ENCODE assay signal across 18 mouse cellular contexts in the genomic region with DNA sequence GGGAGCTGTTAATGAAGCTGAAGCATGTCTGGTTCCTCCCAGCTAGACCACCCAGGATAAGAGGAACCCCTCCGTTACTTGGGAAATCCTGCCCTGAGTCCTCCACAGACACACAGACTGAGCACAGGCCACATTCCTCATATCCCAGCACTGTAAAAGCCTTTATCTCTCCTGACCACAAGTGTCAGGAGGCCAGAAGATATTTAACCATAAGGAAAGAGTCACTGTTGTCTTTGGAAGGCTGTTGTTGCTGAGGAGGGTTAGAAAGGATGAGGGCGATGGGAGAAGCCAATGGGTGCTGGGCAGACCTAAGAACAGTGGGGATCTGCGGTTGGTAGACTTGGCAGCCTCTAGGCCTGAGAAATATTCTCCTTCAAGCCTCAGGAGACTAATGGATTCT.
"Had no signal": no experiment of that assay in that cellular context is flagged by ENCODE, and none has a peak within 500 bp of the region (broad histone marks: within the 10 kb centered on the region; RNA-seq: fewer than 3 reads in every experiment).

No protein-coding gene starts in this region.

- H3K36me3 ChIP-seq: intestine, embryonic 15.5 days; limb, embryonic 12.5 days; liver, embryonic 13.5 days had no signal

- H3K4me3 ChIP-seq: intestine, embryonic 15.5 days; left cerebral cortex, adult 2 months; limb, embryonic 12.5 days; liver, embryonic 13.5 days had no signal

- DNase-seq: kidney, adult 11 months; kidney, adult 8-10 months; kidney, postnatal 25 days; layer of hippocampus, postnatal 36 days; liver, embryonic 13.5 days; lung, adult 2 months; lung, postnatal 14 days; lung, postnatal 4 days; midbrain, embryonic 14.5 days; right cerebral cortex, adult 18-20 months; right cerebral cortex, postnatal 14 days; spleen, adult 18-20 months; thymus, adult 18-20 months; thymus, postnatal 36 days had no signal

- H3K9ac ChIP-seq: intestine, embryonic 15.5 days; limb, embryonic 12.5 days; liver, embryonic 13.5 days had no signal

- H3K27ac ChIP-seq: intestine, embryonic 15.5 days; left cerebral cortex, adult 2 months; limb, embryonic 12.5 days; liver, embryonic 13.5 days had no signal

- H3K4me2 ChIP-seq: intestine, embryonic 15.5 days; limb, embryonic 12.5 days; liver, embryonic 13.5 days; midbrain, embryonic 11.5 days had no signal

- ATAC-seq: intestine, embryonic 15.5 days had no signal

- H3K4me1 ChIP-seq: liver, embryonic 13.5 days had no signal

- H3K27me3 ChIP-seq: intestine, embryonic 15.5 days; liver, embryonic 13.5 days had no signal

- H3K9me3 ChIP-seq: intestine, embryonic 15.5 days; limb, embryonic 12.5 days; liver, embryonic 13.5 days had no signal
